Mouse (Mus musculus): Measurements from ENCODE around the gene Tbc1d10c.

Tbc1d10c gene

GRCm38 (mm10) chr19:4191528-4192250 lies 605 bp upstream of the Tbc1d10c start, which contains the start of gene Ppp1ca:
Gene Ppp1ca, plus strand, starts transcription at chr19:4192065.
- ATAC-seq (ENCODE audit: low TSS enrichment) = peak; percentile 72

DNA sequence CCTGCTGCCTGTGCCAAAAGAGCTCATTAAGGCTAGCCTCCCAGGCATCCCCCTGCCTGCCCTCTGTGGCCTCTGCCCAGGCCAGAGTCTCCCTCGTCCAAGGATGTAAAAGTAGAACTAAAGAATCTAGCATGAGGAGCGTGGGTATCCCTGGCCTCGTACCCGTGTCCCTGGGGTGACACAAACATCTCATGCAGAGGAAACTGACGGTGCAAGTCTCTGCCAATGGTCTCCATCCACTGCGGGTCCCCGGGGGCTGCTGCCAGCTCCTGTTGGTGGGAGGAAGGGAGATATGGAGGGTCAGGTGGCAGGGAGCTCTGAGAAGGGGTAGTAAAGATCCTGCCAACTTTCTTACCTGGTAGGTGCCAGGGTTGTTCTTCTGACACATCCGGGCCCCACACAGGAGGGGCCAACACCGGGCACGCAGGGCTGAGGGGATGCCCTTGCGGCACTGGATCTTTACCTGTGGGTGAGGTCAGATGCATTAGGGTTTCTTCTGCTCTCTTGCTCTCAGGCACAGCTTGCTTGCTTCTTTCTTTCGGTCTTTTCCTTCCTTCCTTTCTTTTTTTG lies 1.9 kb downstream of the Tbc1d10c start:
- ATAC-seq (ENCODE audit: low TSS enrichment) = no peak

GRCm38 (mm10) chr19:4187303-4187702 lies 3.8 kb downstream of the Tbc1d10c start:
- no peak for ATAC-seq (ENCODE audit: low TSS enrichment)

GRCm38 (mm10) chr19:4184976-4185975 lies 5.8 kb downstream of the Tbc1d10c start:
- no peak for ATAC-seq (ENCODE audit: low TSS enrichment)

DNA sequence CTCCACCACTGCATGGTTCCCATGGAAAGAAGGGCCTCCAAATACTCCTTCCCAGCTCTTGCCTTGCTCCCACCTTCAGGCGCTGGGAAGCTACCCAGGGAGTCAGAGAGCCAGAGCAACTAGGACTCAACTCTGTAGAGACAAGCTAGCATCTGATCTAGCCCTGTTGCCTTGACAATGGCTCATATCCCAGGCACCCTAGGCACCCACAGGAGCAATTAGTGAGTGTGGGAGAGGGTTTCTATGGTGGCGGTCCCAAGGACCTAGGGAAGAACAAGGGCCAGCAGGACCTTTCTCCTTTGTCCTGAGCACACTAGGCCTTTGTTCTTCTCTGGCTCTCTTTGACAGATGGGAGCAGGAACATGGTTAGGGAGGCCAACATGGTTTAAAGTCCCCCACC lies 7.4 kb downstream of the Tbc1d10c start:
- ATAC-seq (ENCODE audit: low TSS enrichment) = peak; percentile 20; the same call in 1 of the 2 replicates

- peak; percentile 91; the same call in 1 of the 2 replicates for ATAC-seq (ENCODE audit: low TSS enrichment)
Measured at GRCm38 (mm10) chr19:4181892-4182291, 9.2 kb downstream of the Tbc1d10c start.

GRCm38 (mm10) chr19:4180411-4180810 lies 10.7 kb downstream of the Tbc1d10c start:
- no peak for ATAC-seq (ENCODE audit: low TSS enrichment)

- peak; percentile 69; the same call in 1 of the 2 replicates for ATAC-seq (ENCODE audit: low TSS enrichment)
Measured at GRCm38 (mm10) chr19:4175368-4175947, 15.6 kb downstream of the Tbc1d10c start, which contains the start of gene Carns1. Gene Carns1, minus strand, starts transcription at chr19:4175479.

- no peak for ATAC-seq (ENCODE audit: low TSS enrichment)
Measured at GRCm38 (mm10) chr19:4172925-4173324, 18.2 kb downstream of the Tbc1d10c start.

- no peak for ATAC-seq (ENCODE audit: low TSS enrichment)
Measured at GRCm38 (mm10) chr19:4171393-4172290, 19.4 kb downstream of the Tbc1d10c start.

DNA sequence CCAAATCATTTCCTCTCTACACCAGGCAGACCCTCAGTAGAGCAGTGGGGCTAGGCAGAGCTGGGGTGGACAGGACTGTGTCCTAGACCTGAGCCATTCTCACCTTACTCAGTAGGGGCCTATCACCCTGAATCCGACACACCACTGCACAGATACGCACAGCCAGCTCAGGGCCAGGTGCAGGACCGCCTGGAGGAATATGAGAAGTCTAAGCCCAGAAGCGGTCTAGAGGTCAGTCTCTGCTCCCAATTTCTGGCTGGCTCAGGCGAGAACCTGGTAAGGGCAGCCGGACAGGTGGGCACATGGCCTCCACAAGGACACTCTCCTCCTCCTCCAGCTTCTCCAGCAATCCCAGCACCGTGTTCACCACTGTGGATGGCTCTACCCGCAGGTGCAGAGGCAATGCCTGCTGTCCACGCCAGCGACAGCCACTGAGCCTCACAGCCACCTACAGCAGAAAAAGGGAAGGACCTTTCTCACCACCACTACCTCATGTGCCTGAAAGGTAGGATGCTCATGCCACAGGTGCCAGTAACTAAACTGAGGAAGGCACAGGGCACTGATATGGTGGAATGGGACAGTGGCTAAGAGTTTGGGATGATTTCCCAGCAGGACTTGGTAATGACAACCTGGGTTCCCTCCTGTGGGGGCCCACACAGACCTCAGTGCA lies 20.2 kb downstream of the Tbc1d10c start:
- no peak for ATAC-seq (ENCODE audit: low TSS enrichment)

DNA sequence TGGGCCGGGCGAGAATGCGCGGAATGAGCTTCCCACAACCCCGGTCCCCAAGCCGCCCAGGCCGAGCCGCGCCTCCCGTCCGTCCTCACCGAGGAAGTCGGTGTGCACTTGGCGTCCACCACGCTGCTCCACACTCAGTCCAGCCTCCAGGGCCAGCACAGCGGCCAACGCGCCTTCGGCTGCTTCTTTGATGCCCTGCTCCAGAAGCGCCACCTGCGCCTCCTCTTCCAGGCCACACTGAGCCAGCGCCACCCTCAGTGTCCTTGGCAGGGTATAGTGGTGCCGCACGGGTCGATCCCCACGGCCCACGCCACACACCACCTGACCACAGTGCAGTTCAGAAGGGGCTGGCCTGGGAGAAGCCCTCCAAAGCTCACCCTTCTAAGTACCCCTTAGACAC lies 21.3 kb downstream of the Tbc1d10c start:
- ATAC-seq (ENCODE audit: low TSS enrichment) = peak; percentile 23; the same call in 1 of the 2 replicates

- ATAC-seq (ENCODE audit: low TSS enrichment) = peak; percentile 88
Measured at GRCm38 (mm10) chr19:4169378-4169784, 21.7 kb downstream of the Tbc1d10c start.

- ATAC-seq (ENCODE audit: low TSS enrichment) = no peak
Measured at GRCm38 (mm10) chr19:4166678-4167476, 24.2 kb downstream of the Tbc1d10c start.

DNA sequence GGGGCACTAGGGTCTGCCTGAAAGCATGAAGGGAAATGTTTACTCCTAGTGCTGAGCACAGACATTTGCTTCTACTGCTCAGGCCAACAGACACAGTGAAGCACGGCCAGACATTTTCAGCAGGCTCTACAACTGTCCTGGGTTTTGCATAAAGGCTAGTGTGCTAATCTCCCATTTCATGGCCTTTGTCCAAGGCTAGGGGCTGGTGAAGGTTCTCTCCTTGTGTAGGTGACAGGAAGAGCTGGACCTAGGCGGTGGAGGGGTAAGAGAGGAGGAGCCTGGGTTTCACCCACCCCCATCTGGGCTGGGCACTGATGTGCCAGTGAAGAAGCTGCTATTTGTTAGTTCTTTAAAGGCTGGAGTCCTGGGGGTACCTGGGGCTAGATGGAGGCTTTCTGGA lies 26.4 kb downstream of the Tbc1d10c start:
- no peak for ATAC-seq (ENCODE audit: low TSS enrichment)

DNA sequence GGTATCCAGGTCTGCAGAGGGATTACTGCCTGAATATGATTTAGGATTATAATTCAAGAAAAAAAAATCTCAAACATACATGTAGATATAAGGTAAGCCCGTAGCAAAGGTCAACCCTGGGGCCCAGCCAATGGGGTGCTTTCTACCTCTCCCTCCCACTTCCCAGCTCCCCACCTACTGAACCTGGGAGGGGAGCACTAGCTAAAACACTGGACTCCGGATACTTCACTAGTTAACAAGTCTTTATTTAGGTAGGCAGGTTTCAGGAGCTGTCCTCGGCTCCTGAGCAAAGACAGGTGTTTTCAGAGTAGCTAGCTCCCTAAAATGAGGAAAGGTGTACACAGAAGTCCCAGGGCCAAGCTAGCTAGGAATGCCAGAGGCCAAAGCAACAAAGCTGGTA lies 27.0 kb downstream of the Tbc1d10c start:
- ATAC-seq (ENCODE audit: low TSS enrichment) = no peak

DNA sequence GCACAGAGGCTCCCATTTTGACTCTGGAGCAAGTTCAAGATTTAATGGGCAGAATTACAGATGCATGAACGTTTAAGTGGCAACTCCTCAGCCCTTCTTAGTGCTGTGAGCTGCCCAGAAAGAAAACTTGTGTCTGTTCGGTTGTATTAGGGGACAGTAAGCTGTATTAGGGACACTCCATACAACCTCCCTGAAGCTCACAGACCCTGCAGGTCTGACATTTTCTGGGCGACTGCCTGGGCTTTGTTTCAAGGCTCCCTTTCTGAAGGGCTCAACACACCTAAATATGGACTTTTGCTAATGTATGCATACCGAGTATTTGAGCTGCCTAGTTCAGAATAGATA lies 27.6 kb downstream of the Tbc1d10c start:
- no peak for ATAC-seq (ENCODE audit: low TSS enrichment)

GRCm38 (mm10) chr19:4162646-4163542 lies 28.2 kb downstream of the Tbc1d10c start, which contains the start of gene Rps6kb2:
Gene Rps6kb2, minus strand, starts transcription at chr19:4163354.
- peak; percentile 88 for ATAC-seq (ENCODE audit: low TSS enrichment)
